Mouse (Mus musculus) C2C12 (cell line): ENCODE measurements around the gene Gm10681. TPM values are rescaled to one million over a fixed set of nuclear protein-coding genes. Genes with fewer than 3 reads are reported as not detected.
"Not testable (repeated sequence)": the region's sequence is repeated elsewhere in the genome, so short reads cannot be mapped to it uniquely, and the experiment has no call there.

Source experiments
- H3K27me3 ChIP-seq: one replicate; pipeline ENCODE4 v1.6.1; 2011; ENCODE audit not compliant: control insufficient read depth, insufficient read depth, insufficient read length
- H3K36me3 ChIP-seq: one replicate; pipeline ENCODE4 v1.6.1; 2011; ENCODE audit not compliant: control insufficient read depth, insufficient read depth
- H3K4me3 ChIP-seq: one replicate; pipeline ENCODE4 v1.5.1; 2011; ENCODE audit warnings: mild to moderate bottlenecking, control low read depth; ENCODE audit not compliant: poor library complexity, insufficient read depth, severe bottlenecking
- H3K79me2 ChIP-seq: one replicate; pipeline ENCODE4 v1.6.1; 2011; ENCODE audit not compliant: control insufficient read depth, insufficient read depth
- H3K79me3 ChIP-seq: one replicate; pipeline ENCODE4 v1.6.1; 2011; ENCODE audit warnings: low read depth, control low read depth
- H3ac ChIP-seq: one replicate; pipeline ENCODE3; 2011; ENCODE audit warnings: low read depth; ENCODE audit not compliant: control insufficient read depth, insufficient read length
- CEBPB ChIP-seq: IDR thresholded peaks from one replicate; pipeline ENCODE4 v1.6.1; 2011; ENCODE audit warnings: low read depth, mild to moderate bottlenecking, control low read depth, moderate library complexity
- CTCF ChIP-seq: IDR thresholded peaks from one replicate; pipeline ENCODE4 v1.5.1; 2011; ENCODE audit not compliant: control insufficient read depth, insufficient read depth, insufficient read length
- FOSL1 ChIP-seq: IDR thresholded peaks from one replicate; pipeline ENCODE4 v1.8.0; 2011; ENCODE audit warnings: mild to moderate bottlenecking, low read length; ENCODE audit not compliant: poor library complexity, insufficient read depth, severe bottlenecking
- MAX ChIP-seq: IDR thresholded peaks from one replicate; pipeline ENCODE4 v1.6.1; 2011; ENCODE audit warnings: mild to moderate bottlenecking, control low read depth
- MYOD1 ChIP-seq: IDR thresholded peaks from one replicate; pipeline ENCODE4 v1.6.1; 2011; ENCODE audit warnings: low read depth; ENCODE audit not compliant: control insufficient read depth, insufficient read length
- MYOG ChIP-seq: IDR thresholded peaks from one replicate; pipeline ENCODE4 v1.6.1; 2011; ENCODE audit not compliant: control insufficient read depth, insufficient read length; ENCODE audit errors: extremely low read depth
- USF1 ChIP-seq: IDR thresholded peaks from one replicate; pipeline ENCODE4 v1.6.1; 2011; ENCODE audit warnings: low read depth, mild to moderate bottlenecking, control low read depth, moderate library complexity
- polyA plus RNA-seq: library from polyadenylated mRNA; unstranded; fragments of >200 nt; fragmentation: generic; extraction: Trizol; gene quantifications from one replicate; pipeline ENCODE4 v1.2.1, GENCODE M21; 2012; ENCODE audit warnings: missing spikeins

Gene Gm10681
- polyA plus RNA-seq, 1 experiment = not detected

DNA sequence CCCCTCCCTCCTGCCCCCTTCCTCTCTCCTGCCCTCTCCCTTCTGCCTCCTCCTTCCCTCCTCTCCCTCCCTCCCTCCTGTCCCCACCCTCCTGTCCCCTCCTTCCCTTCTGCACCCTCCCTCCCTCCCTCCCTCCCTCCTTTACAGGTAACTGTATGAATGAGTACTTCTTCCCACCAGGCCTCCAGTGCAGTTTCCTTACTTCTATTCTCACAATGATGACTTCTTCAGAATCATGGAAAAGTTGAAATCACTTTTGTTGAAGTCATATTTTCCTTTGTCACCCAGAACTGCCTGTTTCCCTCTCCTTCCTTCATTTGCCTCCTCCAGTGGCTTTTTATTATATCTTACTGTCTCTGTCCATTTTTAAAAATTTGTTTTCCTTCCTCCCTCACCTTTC lies 25.4 kb upstream of the Gm10681 start:
- TF ChIP-seq FOSL1 (no peak), CEBPB (no peak), MAX (no peak), MYOG (no peak), USF1 (no peak), MYOD1 (no peak), CTCF (no peak)
- Histone ChIP-seq H3K79me2 (no peaks in the 10 kb centered on the region), H3K79me3 (no peaks in the 10 kb centered on the region), H3K4me3 (no peak overlapping the region), H3ac (no peak overlapping the region), H3K36me3 (no peaks in the 10 kb centered on the region), H3K27me3 (no peaks in the 10 kb centered on the region)

- H3K79me3 ChIP-seq, H3K79me2 ChIP-seq, H3ac ChIP-seq, H3K27me3 ChIP-seq, H3K36me3 ChIP-seq, H3K4me3 ChIP-seq: not testable (repeated sequence)
Observed at GRCm38 (mm10) chr3:98613540-98613939, 24.9 kb upstream of the Gm10681 start.

GRCm38 (mm10) chr3:98587721-98588120 lies 886 bp downstream of the Gm10681 start:
- H3K27me3 ChIP-seq = no peaks in the 10 kb centered on the region
- H3K36me3 ChIP-seq = no peaks in the 10 kb centered on the region
- no peak overlapping the region for H3ac ChIP-seq
- no peak overlapping the region for H3K4me3 ChIP-seq
- no peaks in the 10 kb centered on the region for H3K79me3 ChIP-seq
- H3K79me2 ChIP-seq = no peaks in the 10 kb centered on the region
- TF ChIP-seq MYOD1 = no peak
- TF ChIP-seq MYOG = no peak
- no peak for TF ChIP-seq USF1
- TF ChIP-seq MAX = no peak
- no peak for TF ChIP-seq FOSL1
- no peak for TF ChIP-seq CTCF
- no peak for TF ChIP-seq CEBPB

DNA sequence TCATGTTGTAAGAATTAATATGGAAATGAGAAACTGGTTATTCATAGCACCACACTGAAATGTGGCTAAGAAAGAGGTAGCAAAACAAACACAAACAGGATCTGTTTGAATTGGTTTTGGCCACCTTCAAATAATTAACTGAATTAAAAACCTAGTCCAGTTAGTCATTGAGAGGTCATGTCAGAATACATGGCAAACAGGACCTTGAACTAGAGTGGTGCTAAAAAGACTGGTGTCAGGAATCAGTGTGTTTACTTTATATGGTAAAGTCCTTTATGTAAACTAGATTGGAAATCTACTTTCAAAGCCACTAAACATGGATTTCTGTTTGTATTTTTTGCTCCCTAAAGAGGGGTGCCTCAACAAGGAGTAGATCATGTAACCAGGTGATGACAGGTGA lies 6.0 kb downstream of the Gm10681 start:
- H3K27me3 ChIP-seq, H3K36me3 ChIP-seq, H3K4me3 ChIP-seq, H3K79me2 ChIP-seq, H3ac ChIP-seq, H3K79me3 ChIP-seq: not testable (repeated sequence)

- not testable (repeated sequence) for H3K79me2 ChIP-seq, H3K4me3 ChIP-seq, H3K36me3 ChIP-seq, H3K79me3 ChIP-seq, H3K27me3 ChIP-seq, H3ac ChIP-seq
Observed at GRCm38 (mm10) chr3:98582202-98582601, 6.4 kb downstream of the Gm10681 start.

DNA sequence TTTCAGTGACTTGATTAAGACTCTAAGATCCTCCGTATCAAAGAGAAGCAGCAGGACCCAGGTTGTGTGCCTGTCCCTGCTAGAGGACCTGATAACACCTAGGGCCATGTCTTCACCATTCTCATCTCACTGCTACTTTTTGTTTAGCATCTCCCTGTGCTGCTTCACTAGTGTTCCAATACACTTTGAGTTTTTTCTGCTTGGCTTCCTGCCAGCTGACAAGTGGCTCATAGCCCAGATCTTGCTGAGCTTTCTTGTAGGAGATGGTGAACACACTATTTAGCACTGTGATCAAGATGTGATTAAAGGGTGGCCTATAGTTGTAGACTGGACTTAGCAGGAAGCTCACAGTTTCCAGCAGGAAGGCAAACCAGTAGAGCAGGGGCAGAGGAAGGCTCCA lies 7.6 kb downstream of the Gm10681 start:
- H3K27me3 ChIP-seq, H3K79me3 ChIP-seq, H3K36me3 ChIP-seq, H3K79me2 ChIP-seq, H3K4me3 ChIP-seq, H3ac ChIP-seq: not testable (repeated sequence)

DNA sequence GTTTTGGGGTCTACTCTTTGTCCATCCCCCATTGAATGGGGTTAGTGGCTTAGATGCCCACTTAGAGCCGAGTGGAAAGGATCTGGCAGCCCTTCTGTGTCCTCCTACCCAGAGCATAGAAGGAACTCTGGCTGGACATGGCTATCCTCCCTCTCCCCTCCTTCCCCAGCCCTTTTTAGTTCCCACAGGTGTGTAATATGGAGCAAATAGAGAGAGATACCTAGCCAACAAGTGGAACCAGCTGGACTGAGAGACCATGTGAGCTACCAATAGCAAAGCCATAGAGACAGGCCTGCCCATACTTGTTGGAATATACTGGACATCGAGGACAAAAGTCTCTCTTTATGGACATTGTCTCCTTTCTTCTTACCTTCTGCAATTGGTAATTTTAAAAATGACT lies 20.9 kb downstream of the Gm10681 start:
- not testable (repeated sequence) for H3ac ChIP-seq, H3K4me3 ChIP-seq, H3K36me3 ChIP-seq, H3K27me3 ChIP-seq, H3K79me2 ChIP-seq, H3K79me3 ChIP-seq

GRCm38 (mm10) chr3:98564894-98565293 lies 23.7 kb downstream of the Gm10681 start:
- not testable (repeated sequence) for H3K4me3 ChIP-seq

DNA sequence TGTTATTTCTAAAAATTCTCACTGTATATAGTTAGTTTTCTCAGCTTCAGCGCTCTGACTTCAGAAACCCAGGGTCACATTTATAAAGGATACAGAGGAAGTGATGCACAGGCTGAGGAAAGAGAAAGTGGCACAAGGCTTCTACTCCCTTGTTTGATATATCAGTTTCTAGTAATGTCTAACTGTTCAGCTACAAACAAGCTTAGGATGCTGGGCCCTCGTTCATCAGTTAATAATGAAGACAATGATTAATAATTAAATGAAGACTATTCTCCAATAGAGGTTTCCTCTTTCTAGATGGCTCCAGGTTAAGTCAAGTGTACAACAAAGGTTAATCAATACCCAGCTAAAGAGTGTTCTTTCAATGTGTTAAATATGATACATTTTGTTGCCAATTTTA lies 24.8 kb downstream of the Gm10681 start:
- not testable (repeated sequence) for H3K79me3 ChIP-seq, H3K4me3 ChIP-seq, H3K79me2 ChIP-seq, H3ac ChIP-seq, H3K27me3 ChIP-seq, H3K36me3 ChIP-seq

More at GRCm38 (mm10) chr3:98564894-98565293, 23.7 kb downstream of the Gm10681 start:
- not testable (repeated sequence) for H3K79me2 ChIP-seq, H3K36me3 ChIP-seq, H3K27me3 ChIP-seq, H3K79me3 ChIP-seq, H3ac ChIP-seq

- not testable (repeated sequence) for H3K4me3 ChIP-seq, H3K27me3 ChIP-seq, H3ac ChIP-seq, H3K79me3 ChIP-seq, H3K36me3 ChIP-seq, H3K79me2 ChIP-seq
Observed at GRCm38 (mm10) chr3:98560711-98561110, 27.9 kb downstream of the Gm10681 start.

DNA sequence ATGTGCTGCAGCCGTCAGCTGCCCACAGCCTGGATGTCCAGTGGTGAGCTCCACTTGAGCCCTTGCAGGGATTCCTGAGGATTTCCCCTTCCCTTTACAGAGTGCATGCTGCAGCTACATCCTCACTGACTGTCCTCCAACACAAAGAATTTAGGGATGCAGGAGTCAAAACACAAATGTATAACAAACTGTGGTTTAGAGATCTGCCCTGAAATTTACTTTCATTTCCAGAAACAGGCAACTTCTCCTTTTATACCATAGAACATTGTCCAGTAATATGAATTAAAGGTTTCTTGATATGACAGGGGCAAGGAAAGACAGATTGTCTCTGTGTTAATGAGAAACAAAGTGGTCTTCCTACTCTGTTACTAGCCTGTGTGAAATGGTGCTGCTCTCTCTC lies 37.8 kb downstream of the Gm10681 start:
- not testable (repeated sequence) for H3K4me3 ChIP-seq, H3ac ChIP-seq, H3K36me3 ChIP-seq, H3K27me3 ChIP-seq, H3K79me2 ChIP-seq, H3K79me3 ChIP-seq
